Mouse (Mus musculus): ENCODE measurements around the gene Lgals4. TPM values are rescaled to one million over a fixed set of nuclear protein-coding genes. Genes with fewer than 3 reads are reported as not detected.

Gene Lgals4
- polyA plus RNA-seq, 1 experiment from 2014 or later = 737 TPM

DNA sequence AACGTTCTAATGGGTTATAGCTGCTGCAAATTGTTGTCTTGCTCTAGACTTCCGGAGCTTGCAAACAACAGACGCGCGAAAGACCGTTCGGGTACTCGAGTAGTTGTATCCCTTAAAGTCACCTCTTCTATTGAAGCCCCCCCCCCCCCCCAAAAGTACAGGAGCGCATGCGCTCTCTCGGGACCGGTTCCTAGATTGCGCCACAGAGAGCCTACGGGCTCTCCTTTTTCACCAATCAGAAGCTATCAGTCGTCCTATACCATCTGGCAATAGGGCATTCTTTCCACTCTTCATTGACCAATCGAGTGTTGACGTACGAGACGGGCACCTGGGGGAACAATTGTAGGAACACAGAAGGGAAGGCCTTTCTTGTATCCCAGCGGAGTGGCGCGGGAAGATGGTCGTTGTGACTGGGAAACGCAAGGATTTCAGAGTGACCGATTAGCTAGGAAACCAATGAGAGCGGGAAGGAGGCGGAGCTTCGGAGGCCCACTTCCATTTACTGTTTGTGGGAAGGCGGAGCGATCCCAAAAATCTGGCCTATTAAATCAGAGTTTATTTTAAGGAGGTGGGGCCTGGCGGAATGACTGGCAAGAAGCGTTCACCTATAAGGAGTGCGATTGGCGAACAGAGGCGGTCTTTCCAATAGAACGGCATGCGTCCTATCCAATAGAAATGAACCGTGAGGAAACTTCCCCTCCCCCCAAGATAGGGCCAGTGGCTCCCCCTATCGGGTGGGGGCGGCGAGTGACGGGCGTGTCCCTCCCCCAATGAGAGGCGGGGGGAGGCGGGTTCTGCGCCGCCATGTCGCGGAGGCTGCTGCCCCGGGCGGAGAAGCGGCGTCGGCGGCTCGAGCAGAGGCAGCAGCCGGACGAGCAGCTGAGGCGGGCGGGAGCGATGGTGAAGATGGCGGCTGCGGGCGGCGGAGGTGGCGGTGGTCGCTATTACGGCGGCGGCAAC is 23.3 kb upstream of the Lgals4 start:
- ATAC-seq (replicated peaks; ENCODE audit: low FRiP score, low TSS enrichment, low read depth) (peak; percentile 89), DNase-seq (ENCODE audit: low spot score) (peak; percentile 99)
- under 1% methylated on average over 70 of the region's 70 CpGs for WGBS
- Histone ChIP-seq H3K4me2 (ENCODE audit: low read length) (peak overlapping the region; percentile 66), H3K4me1 (replicated peaks; ENCODE audit: control insufficient read depth, insufficient read depth, low read length) (peaks cover 30% of the 10 kb centered on the region), H3K9ac (ENCODE audit: low read length) (peak overlapping the region; percentile 94), H3K36me3 (ENCODE audit: control insufficient read depth, insufficient read depth, low read length) (peaks cover 36% of the 10 kb centered on the region), H3K4me3 (ENCODE audit: low read depth, low read length) (peak overlapping the region; percentile 84), H3K27ac (ENCODE audit: low read depth) (peak overlapping the region; percentile 100), H3K27me3 (replicated peaks; ENCODE audit: control insufficient read depth, insufficient read depth, low read length) (no peaks in the 10 kb centered on the region), H3K9me3 (ENCODE audit: control insufficient read depth, low read length) (no peaks in the 10 kb centered on the region)

DNA sequence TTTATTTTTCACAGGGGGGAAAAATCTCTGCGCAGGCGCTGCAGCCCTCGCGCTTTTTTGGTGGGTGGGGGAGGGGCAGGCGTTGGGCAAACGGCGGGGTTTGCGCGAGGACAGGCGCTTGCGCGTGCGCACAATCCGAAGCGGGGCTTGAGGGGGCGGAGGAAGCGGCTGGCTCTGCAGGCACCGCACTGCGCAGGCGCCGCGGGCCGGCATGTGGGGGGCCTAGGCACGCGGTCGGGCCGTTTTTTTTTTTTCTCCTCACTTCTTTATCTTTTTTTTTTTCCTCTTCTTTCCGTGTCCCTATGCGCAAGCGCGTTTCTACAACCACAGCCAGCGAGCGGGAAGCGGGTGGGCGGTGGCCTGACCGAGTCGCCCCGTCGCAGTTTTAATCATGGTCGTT is 22.4 kb upstream of the Lgals4 start:
- no peaks in the 10 kb centered on the region for H3K27me3 ChIP-seq (replicated peaks; ENCODE audit: control insufficient read depth, insufficient read depth, low read length)
- peak overlapping the region; percentile 97 for H3K27ac ChIP-seq (ENCODE audit: low read depth)
- H3K9me3 ChIP-seq (ENCODE audit: control insufficient read depth, low read length) = no peaks in the 10 kb centered on the region
- DNase-seq (ENCODE audit: low spot score) (peak; percentile 92), ATAC-seq (replicated peaks; ENCODE audit: low FRiP score, low TSS enrichment, low read depth) (peak; percentile 34; the same call in 1 of the 2 replicates)
- peak overlapping the region; percentile 90 for H3K9ac ChIP-seq (ENCODE audit: low read length)
- H3K36me3 ChIP-seq (ENCODE audit: control insufficient read depth, insufficient read depth, low read length) = peaks cover 45% of the 10 kb centered on the region
- peak overlapping the region; percentile 84 for H3K4me3 ChIP-seq (ENCODE audit: low read depth, low read length)
- under 1% methylated on average over 40 of the region's 40 CpGs for WGBS
- H3K4me2 ChIP-seq (ENCODE audit: low read length) = peak overlapping the region; percentile 93
- peaks cover 35% of the 10 kb centered on the region for H3K4me1 ChIP-seq (replicated peaks; ENCODE audit: control insufficient read depth, insufficient read depth, low read length)

DNA sequence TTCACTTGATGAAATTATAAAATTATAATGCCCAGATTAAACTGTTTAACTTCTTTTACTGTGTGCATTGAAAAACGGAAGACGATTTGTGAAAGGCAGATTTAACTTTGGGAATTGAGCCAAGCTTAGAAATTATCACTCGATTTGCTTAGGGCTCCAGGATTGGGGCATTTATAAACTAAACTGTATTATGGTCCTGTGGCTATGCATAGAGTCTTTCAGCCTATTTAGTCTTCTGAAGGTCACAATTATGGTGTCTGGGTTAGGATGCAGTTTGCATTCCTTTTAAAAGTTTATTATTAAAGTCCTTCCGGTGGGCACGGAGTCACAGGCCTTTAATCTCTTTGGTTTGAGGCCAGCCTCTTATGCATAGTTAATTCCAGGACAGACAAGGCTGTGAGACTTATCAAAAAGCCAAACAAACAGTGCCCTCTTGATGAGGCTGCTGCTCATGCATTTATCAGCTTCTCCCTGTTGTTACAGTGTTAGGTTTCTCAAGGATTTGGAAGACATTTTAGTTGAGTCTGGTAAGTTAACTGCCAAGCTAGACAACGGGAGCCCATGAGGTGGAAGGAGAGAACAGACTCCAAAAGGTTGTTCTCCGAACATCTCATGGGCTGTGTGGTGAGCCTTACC is 21.9 kb upstream of the Lgals4 start:
- DNase-seq (ENCODE audit: low spot score) = no peak
- Histone ChIP-seq H3K4me2 (ENCODE audit: low read length) (peak overlapping the region; percentile 93), H3K27ac (ENCODE audit: low read depth) (peak overlapping the region; percentile 97), H3K4me3 (ENCODE audit: low read depth, low read length) (peak overlapping the region; percentile 84), H3K27me3 (replicated peaks; ENCODE audit: control insufficient read depth, insufficient read depth, low read length) (no peaks in the 10 kb centered on the region), H3K4me1 (replicated peaks; ENCODE audit: control insufficient read depth, insufficient read depth, low read length) (peaks cover 37% of the 10 kb centered on the region), H3K36me3 (ENCODE audit: control insufficient read depth, insufficient read depth, low read length) (peaks cover 50% of the 10 kb centered on the region), H3K9ac (ENCODE audit: low read length) (peak overlapping the region; percentile 90), H3K9me3 (ENCODE audit: control insufficient read depth, low read length) (no peaks in the 10 kb centered on the region)
- no peak for ATAC-seq (replicated peaks; ENCODE audit: low FRiP score, low TSS enrichment, low read depth)
- WGBS = 4% methylated on average over 7 of the region's 7 CpGs

DNA sequence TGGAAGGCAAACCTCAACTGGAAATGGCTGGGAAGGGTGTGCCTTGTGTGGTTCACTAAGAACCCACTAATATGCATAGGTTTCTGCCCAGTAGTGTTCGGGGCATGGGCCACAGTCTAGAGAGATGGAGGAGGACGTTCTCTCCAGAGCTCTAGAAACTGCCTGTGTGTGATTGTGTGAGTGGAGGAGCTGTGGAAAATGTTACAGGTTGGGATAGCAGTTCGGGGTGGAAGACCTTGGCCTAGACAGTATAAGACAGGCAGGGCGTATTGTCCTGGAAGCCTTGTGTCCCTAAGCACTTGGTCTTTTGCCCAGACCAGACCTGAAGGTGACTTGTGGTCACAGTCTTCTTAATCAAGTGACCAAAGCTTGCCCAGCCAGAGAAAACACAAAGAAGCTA is 21.2 kb upstream of the Lgals4 start:
- H3K36me3 ChIP-seq (ENCODE audit: control insufficient read depth, insufficient read depth, low read length) = peaks cover 57% of the 10 kb centered on the region
- WGBS = 56% methylated on average over 4 of the region's 4 CpGs
- H3K27me3 ChIP-seq (replicated peaks; ENCODE audit: control insufficient read depth, insufficient read depth, low read length) = no peaks in the 10 kb centered on the region
- H3K9me3 ChIP-seq (ENCODE audit: control insufficient read depth, low read length) = no peaks in the 10 kb centered on the region
- H3K9ac ChIP-seq (ENCODE audit: low read length) = peak overlapping the region; percentile 90
- H3K4me3 ChIP-seq (ENCODE audit: low read depth, low read length) = peak overlapping the region; percentile 84
- no peak overlapping the region; the same call in 1 of the 2 replicates for H3K27ac ChIP-seq (ENCODE audit: low read depth)
- DNase-seq (ENCODE audit: low spot score) = no peak
- ATAC-seq (replicated peaks; ENCODE audit: low FRiP score, low TSS enrichment, low read depth) = no peak
- H3K4me2 ChIP-seq (ENCODE audit: low read length) = peak overlapping the region; percentile 93
- H3K4me1 ChIP-seq (replicated peaks; ENCODE audit: control insufficient read depth, insufficient read depth, low read length) = peaks cover 37% of the 10 kb centered on the region

DNA sequence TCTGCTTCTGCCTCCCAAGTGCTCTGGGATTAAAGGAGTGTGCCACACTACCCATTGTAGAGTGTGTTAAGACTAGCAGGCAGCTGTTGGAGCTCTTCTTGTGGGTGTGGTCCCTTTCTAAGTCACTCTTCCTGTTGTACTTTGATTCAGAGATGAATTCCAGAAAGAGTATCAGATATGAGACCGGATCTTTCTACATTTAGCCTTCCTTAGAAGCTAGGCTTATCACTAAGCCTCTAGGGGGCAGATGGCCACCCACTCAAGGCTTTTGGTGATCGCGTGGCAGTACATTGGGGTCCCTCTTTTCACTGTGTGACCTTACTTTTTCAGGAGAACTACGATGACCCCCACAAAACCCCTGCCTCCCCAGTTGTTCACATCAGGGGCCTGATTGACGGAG is 20.7 kb upstream of the Lgals4 start:
- no peak for DNase-seq (ENCODE audit: low spot score)
- H3K4me3 ChIP-seq (ENCODE audit: low read depth, low read length) = peak overlapping the region; percentile 84
- H3K27ac ChIP-seq (ENCODE audit: low read depth) = no peak overlapping the region
- H3K27me3 ChIP-seq (replicated peaks; ENCODE audit: control insufficient read depth, insufficient read depth, low read length) = no peaks in the 10 kb centered on the region
- WGBS = 71% methylated on average over 5 of the region's 5 CpGs
- peaks cover 32% of the 10 kb centered on the region for H3K4me1 ChIP-seq (replicated peaks; ENCODE audit: control insufficient read depth, insufficient read depth, low read length)
- H3K9ac ChIP-seq (ENCODE audit: low read length) = peak overlapping the region; percentile 90; the same call in 1 of the 2 replicates
- H3K4me2 ChIP-seq (ENCODE audit: low read length) = peak overlapping the region; percentile 93
- peaks cover 62% of the 10 kb centered on the region for H3K36me3 ChIP-seq (ENCODE audit: control insufficient read depth, insufficient read depth, low read length)
- no peak for ATAC-seq (replicated peaks; ENCODE audit: low FRiP score, low TSS enrichment, low read depth)
- no peaks in the 10 kb centered on the region for H3K9me3 ChIP-seq (ENCODE audit: control insufficient read depth, low read length)

DNA sequence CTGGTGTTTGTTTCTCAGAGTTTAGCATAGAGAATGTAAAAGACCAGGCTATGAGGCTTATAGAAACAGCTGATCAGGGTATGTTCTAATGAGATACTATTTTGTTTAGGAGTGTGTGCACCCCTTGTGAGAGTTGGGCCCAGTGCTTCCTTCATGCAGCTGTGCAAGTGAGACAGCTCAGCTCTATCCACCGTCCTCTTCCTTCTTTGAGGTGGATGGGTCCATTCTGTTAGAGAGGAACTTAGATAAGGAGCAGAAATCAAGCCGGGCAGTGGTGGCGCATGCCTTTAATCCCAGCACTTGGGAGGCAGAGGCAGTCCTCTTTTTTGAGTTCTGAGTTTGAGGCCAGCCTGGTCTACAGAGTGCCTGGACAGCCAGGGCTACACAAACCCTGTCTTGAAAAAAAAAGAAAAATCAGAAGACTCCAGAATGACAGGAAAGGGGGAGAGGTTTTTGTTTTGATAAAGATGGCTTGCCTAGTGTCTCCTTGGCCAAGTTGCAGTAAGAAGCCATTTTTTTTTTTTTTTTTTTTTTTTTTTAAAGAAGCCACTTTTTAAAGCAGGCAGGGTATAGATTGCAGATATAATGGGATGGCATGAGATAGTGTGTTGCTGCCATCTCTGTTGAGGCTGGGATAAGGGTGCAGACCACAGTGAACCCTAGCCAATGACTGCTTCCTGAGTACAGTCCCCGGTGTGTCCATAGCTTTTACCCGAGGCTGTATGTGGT is 19.2 kb upstream of the Lgals4 start:
- H3K36me3 ChIP-seq (ENCODE audit: control insufficient read depth, insufficient read depth, low read length) = peaks cover 75% of the 10 kb centered on the region
- no peak overlapping the region for H3K4me3 ChIP-seq (ENCODE audit: low read depth, low read length)
- no peaks in the 10 kb centered on the region for H3K27me3 ChIP-seq (replicated peaks; ENCODE audit: control insufficient read depth, insufficient read depth, low read length)
- no peak for ATAC-seq (replicated peaks; ENCODE audit: low FRiP score, low TSS enrichment, low read depth)
- H3K4me1 ChIP-seq (replicated peaks; ENCODE audit: control insufficient read depth, insufficient read depth, low read length) = peaks cover 28% of the 10 kb centered on the region
- no peak for DNase-seq (ENCODE audit: low spot score)
- 83% methylated on average over 5 of the region's 5 CpGs for WGBS
- H3K9ac ChIP-seq (ENCODE audit: low read length) = no peak overlapping the region
- H3K9me3 ChIP-seq (ENCODE audit: control insufficient read depth, low read length) = no peaks in the 10 kb centered on the region
- H3K4me2 ChIP-seq (ENCODE audit: low read length) = no peak overlapping the region
- no peak overlapping the region for H3K27ac ChIP-seq (ENCODE audit: low read depth)

DNA sequence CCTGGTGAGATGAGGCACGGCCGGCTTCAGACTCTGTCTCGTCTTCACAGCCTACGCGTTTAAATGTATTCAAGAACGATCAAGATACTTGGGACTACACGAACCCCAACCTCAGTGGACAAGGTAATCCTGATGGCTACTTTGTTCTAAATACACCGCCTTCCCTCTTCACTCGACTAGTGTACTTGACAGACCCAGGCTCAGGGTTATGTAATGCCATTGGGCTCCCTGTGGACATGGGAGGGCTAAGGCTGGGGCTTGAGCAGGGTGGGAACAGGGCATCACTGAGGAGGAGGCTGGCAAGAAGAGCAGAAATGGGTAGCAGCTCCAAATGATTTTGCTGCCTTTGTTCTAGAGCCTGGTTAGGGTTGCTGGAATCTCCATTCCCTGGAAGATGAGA is 18.4 kb upstream of the Lgals4 start:
- WGBS = 90% methylated on average over 9 of the region's 9 CpGs
- Histone ChIP-seq H3K4me3 (ENCODE audit: low read depth, low read length) (no peak overlapping the region), H3K27ac (ENCODE audit: low read depth) (no peak overlapping the region), H3K9ac (ENCODE audit: low read length) (no peak overlapping the region), H3K4me2 (ENCODE audit: low read length) (no peak overlapping the region), H3K36me3 (ENCODE audit: control insufficient read depth, insufficient read depth, low read length) (peaks cover 83% of the 10 kb centered on the region), H3K9me3 (ENCODE audit: control insufficient read depth, low read length) (no peaks in the 10 kb centered on the region), H3K27me3 (replicated peaks; ENCODE audit: control insufficient read depth, insufficient read depth, low read length) (no peaks in the 10 kb centered on the region), H3K4me1 (replicated peaks; ENCODE audit: control insufficient read depth, insufficient read depth, low read length) (peaks cover 32% of the 10 kb centered on the region)
- no peak for ATAC-seq (replicated peaks; ENCODE audit: low FRiP score, low TSS enrichment, low read depth)
- DNase-seq (ENCODE audit: low spot score) = no peak

DNA sequence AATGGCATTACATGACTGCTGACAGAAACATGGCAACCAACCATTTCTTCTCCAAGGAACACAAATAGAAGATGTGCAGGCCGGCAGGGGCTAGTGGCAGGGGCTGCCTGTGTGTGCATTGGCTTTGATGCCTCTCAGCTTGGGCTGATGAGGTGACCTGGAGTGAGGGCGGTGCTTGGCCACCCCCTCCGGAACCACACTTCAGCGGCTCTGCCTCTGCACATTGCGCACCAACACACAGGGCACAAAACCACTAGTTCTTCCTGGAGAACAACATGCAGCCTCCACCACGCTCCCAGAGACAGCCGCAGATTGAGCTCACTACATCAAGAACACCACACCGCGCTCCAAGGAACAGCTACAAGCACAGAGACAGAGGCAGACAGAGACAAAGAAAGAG is 17.5 kb upstream of the Lgals4 start:
- H3K4me2 ChIP-seq (ENCODE audit: low read length) = no peak overlapping the region
- DNase-seq (ENCODE audit: low spot score) (no peak), ATAC-seq (replicated peaks; ENCODE audit: low FRiP score, low TSS enrichment, low read depth) (no peak)
- WGBS = 90% methylated on average over 9 of the region's 9 CpGs
- H3K36me3 ChIP-seq (ENCODE audit: control insufficient read depth, insufficient read depth, low read length) = peaks cover 93% of the 10 kb centered on the region
- H3K27me3 ChIP-seq (replicated peaks; ENCODE audit: control insufficient read depth, insufficient read depth, low read length) = no peaks in the 10 kb centered on the region
- no peak overlapping the region for H3K4me3 ChIP-seq (ENCODE audit: low read depth, low read length)
- H3K9ac ChIP-seq (ENCODE audit: low read length) = no peak overlapping the region; the same call in 1 of the 2 replicates
- H3K27ac ChIP-seq (ENCODE audit: low read depth) = no peak overlapping the region
- H3K4me1 ChIP-seq (replicated peaks; ENCODE audit: control insufficient read depth, insufficient read depth, low read length) = peaks cover 32% of the 10 kb centered on the region
- no peaks in the 10 kb centered on the region for H3K9me3 ChIP-seq (ENCODE audit: control insufficient read depth, low read length)

Data from intestine, embryonic 14.5 days (tissue).